Mouse (Mus musculus) heart, adult 8-10 months (tissue): Measurements from ENCODE around the gene Olfr316. TPM values are rescaled to one million over a fixed set of nuclear protein-coding genes. Genes with fewer than 3 reads are reported as not detected.

Experiments used
- DNase-seq: peaks from one replicate; pipeline ENCODE4 v3.0.0; 2022; ENCODE audit warnings: low spot score
- total RNA-seq, 4 experiments: library from RNA; stranded (reverse); gene quantifications; 2 replicates each; pipeline ENCODE4 v1.2.4; 2022

The Olfr316 gene
- total RNA-seq, 4 experiments from 2014 or later = not detected

DNA sequence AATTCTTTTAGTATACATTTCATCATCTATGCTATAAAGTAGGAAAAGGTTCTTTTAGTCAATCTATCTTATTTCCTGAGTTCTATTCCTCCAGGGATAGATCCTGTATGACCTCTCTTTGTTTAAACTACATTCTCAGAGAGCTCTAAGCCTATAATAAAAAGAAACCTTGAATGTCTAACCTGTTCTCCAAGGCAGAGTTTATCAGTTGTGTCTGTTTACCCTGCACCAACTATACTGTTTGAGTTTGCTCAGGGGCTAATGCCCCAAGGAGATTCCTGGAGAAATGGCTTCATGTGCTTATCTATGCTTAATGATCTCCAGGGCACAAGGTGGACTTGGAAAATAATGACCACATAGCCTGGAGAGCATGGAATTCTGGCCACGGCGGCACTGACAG, 51.9 kb downstream of the Olfr316 start:
- DNase-seq = no peak

Other genes starting within 250 kb of the Olfr316 start
- not detected for gene Olfr330, start 217.9 kb upstream of the Olfr316 start, total RNA-seq
- not detected for gene Olfr329-ps, start 206.3 kb upstream of the Olfr316 start, total RNA-seq
- gene Olfr328, start 197.1 kb upstream of the Olfr316 start, total RNA-seq = not detected
- gene Olfr224, start 182.2 kb upstream of the Olfr316 start, total RNA-seq = not detected
- not detected for gene Olfr325, start 175.0 kb upstream of the Olfr316 start, total RNA-seq
- not detected for gene Olfr324, start 157.6 kb upstream of the Olfr316 start, total RNA-seq
- 1 to 10 TPM; 3.2 to 9.2 (median 6.2) TPM for gene 2210407C18Rik, start 136.7 kb upstream of the Olfr316 start, total RNA-seq
- gene Olfr323, start 122.2 kb upstream of the Olfr316 start, total RNA-seq = not detected
- not detected for gene Trim58, start 112.3 kb upstream of the Olfr316 start, total RNA-seq
- gene Olfr322, start 94.0 kb upstream of the Olfr316 start, total RNA-seq = not detected
- gene Olfr320, start 71.6 kb upstream of the Olfr316 start, total RNA-seq = not detected
- gene Olfr319, start 53.6 kb upstream of the Olfr316 start, total RNA-seq = not detected
- not detected for gene Olfr318, start 28.7 kb upstream of the Olfr316 start, total RNA-seq
- gene Olfr317, start 13.5 kb upstream of the Olfr316 start, total RNA-seq = not detected
- not detected for gene Olfr315, start 20.5 kb downstream of the Olfr316 start, total RNA-seq
- not detected for gene Olfr314, start 30.2 kb downstream of the Olfr316 start, total RNA-seq
- gene Fam183b, start 49.2 kb downstream of the Olfr316 start, total RNA-seq = under 1 TPM in 2 of 4 experiments, not detected in 2; 0.52 to 0.69 TPM
- gene Olfr313, start 62.3 kb downstream of the Olfr316 start, total RNA-seq = not detected
- not detected for gene Olfr312, start 76.5 kb downstream of the Olfr316 start, total RNA-seq
- not detected for gene Olfr311, start 86.5 kb downstream of the Olfr316 start, total RNA-seq
- 1 to 10 TPM; 1.1 to 2.5 (median 1.6) TPM for gene Gm12258, start 94.4 kb downstream of the Olfr316 start, total RNA-seq
- gene 2810021J22Rik, start 114.5 kb downstream of the Olfr316 start, total RNA-seq = 1 to 10 TPM; 1.6 to 3.1 (median 1.9) TPM
- 1 to 10 TPM; 3.0 to 4.5 (median 4.1) TPM for gene Zfp39, start 151.5 kb downstream of the Olfr316 start, total RNA-seq
- gene Btnl10, start 165.2 kb downstream of the Olfr316 start, total RNA-seq = under 1 TPM in 1 of 4 experiments, not detected in 3; 0.09 TPM
- gene Rnf187, start 186.2 kb downstream of the Olfr316 start, total RNA-seq = 100 to 1,000 TPM; 165 to 184 (median 175) TPM
- gene Hist3h2ba, start 196.2 kb downstream of the Olfr316 start, total RNA-seq = 1 to 10 TPM in 3 of 4 experiments, not detected in 1; 1.3 to 1.4 (median 1.3) TPM
- 10 to 100 TPM; 10.5 to 17.8 (median 16.0) TPM for gene Hist3h2a, start 202.0 kb downstream of the Olfr316 start, total RNA-seq
- under 1 TPM in 3 of 4 experiments, not detected in 1; 0.06 to 0.20 (median 0.08) TPM for gene Trim17, start 202.0 kb downstream of the Olfr316 start, total RNA-seq
- gene Trim11, start 225.4 kb downstream of the Olfr316 start, total RNA-seq = 10 to 100 TPM; 14.7 to 18.9 (median 16.5) TPM